ENCODE assay signal across 7 mouse cellular contexts in genomic region chr2:167219154-167219775, GRCm38 (mm10). TPM values are rescaled to one million over a fixed set of nuclear protein-coding genes. Genes with fewer than 3 reads are reported as not detected.
DNase-seq lines count a peak whose midpoint lies in the region; ATAC-seq lines count a peak whose summit lies in the region.

No protein-coding gene starts in this region.

- H3K9me3 ChIP-seq in midbrain, embryonic 16.5 days (replicated peaks; ENCODE audit: control insufficient read depth, low read length, poor library complexity, severe bottlenecking) = no peaks in the 10 kb centered on the region

- WGBS in midbrain, embryonic 16.5 days = 40% methylated on average over 8 of the region's 8 CpGs

- H3K9ac ChIP-seq in midbrain, embryonic 16.5 days (ENCODE audit: low read depth, low read length) = peak overlapping the region; percentile 50

- ATAC-seq in common myeloid progenitor, adult 5-6 weeks (replicated peaks; ENCODE audit: low read depth, poor library complexity, severe bottlenecking) = peak; percentile 87
- peak; percentile 88 for ATAC-seq in midbrain, embryonic 16.5 days

- no peak overlapping the region for H3K27ac ChIP-seq in midbrain, embryonic 16.5 days (ENCODE audit: low read length)

- H3K36me3 ChIP-seq in midbrain, embryonic 16.5 days (ENCODE audit: control insufficient read depth, insufficient read depth, low read length) = no peaks in the 10 kb centered on the region

- H3K4me2 ChIP-seq in midbrain, embryonic 16.5 days (ENCODE audit: low read length) = peak overlapping the region; percentile 31; the same call in 1 of the 2 replicates

- peak; percentile 82 for DNase-seq in adrenal gland, adult 2 months
- DNase-seq in gastrocnemius, postnatal 10 days = peak; percentile 82
- peak; percentile 67 for DNase-seq in kidney, adult 11 months
- peak; percentile 84 to 85 for DNase-seq in left cerebral cortex, postnatal 36 days (ENCODE audit: low spot score in 2 of 2)
- peak; percentile 45 to 76 for DNase-seq in spleen, postnatal 10 days (ENCODE audit: low spot score in 2 of 2)

- peaks cover 3% of the 10 kb centered on the region; the same call in 1 of the 2 replicates for H3K4me1 ChIP-seq in midbrain, embryonic 16.5 days (ENCODE audit: control insufficient read depth, insufficient read depth, low read length)

- no peak overlapping the region for H3K4me3 ChIP-seq in midbrain, embryonic 16.5 days (ENCODE audit: low read depth, low read length)

- H3K27me3 ChIP-seq in midbrain, embryonic 16.5 days (ENCODE audit: control insufficient read depth, insufficient read depth, low read depth, low read length) = no peaks in the 10 kb centered on the region

- intact Hi-C loops in left cerebral cortex, postnatal 36 days (cut with DNase I) = loop anchor here (1.0 to 2.0 kb wide), 3 partner anchors 28 to 147 kb away; partner anchors contain the start of gene Kcnb1

RNA-seq across cellular contexts. Expression of gene Ptgis, which starts 21.1 kb away (rescaled TPM):
- total RNA-seq in adrenal gland, adult 2 months (2021) = 10 to 100 TPM; 17.3 to 37.2 TPM
- 65.3 and 74.3 TPM in 2 replicates for polyA plus RNA-seq in adrenal gland, adult 2 months (2012; rRNA removed)
- total RNA-seq in common myeloid progenitor, adult 5-6 weeks (2017) = not detected in 2 replicates
- total RNA-seq in gastrocnemius, postnatal 10 days (2021) = 10 to 100 TPM; 13.7 to 17.8 TPM
- 1 to 10 TPM; 1.6 to 1.8 TPM for total RNA-seq in left cerebral cortex, postnatal 36 days (2021)
- polyA plus RNA-seq in midbrain, embryonic 16.5 days (2015; fragmentation: Nextera tagmentation; extraction: Ambion mirVana) = 3.4 and 4.3 TPM in 2 replicates

RNA-seq across cellular contexts. Expression of gene Kcnb1, which starts 29.3 kb away (rescaled TPM):
- total RNA-seq in adrenal gland, adult 2 months (2021) = 10 to 100 TPM; 14.8 to 21.7 TPM
- 7.7 and 9.4 TPM in 2 replicates for polyA plus RNA-seq in adrenal gland, adult 2 months (2012; rRNA removed)
- total RNA-seq in common myeloid progenitor, adult 5-6 weeks (2017) = 0.23 and 3.3 TPM in 2 replicates
- 10 to 100 TPM; 35.0 to 35.2 TPM for total RNA-seq in gastrocnemius, postnatal 10 days (2021)
- total RNA-seq in left cerebral cortex, postnatal 36 days (2021) = 100 to 1,000 TPM; 217 to 219 TPM
- polyA plus RNA-seq in midbrain, embryonic 16.5 days (2015; fragmentation: Nextera tagmentation; extraction: Ambion mirVana) = 3.9 and 4.0 TPM in 2 replicates

Comparison
In these comparisons a context has a peak if more than half of its experiments do, and no peak if none do; other contexts are left out.
1. RNA of gene Ptgis, which starts 21.1 kb away (total RNA-seq): 17.3 to 37.2 TPM in adrenal gland, adult 2 months and 13.7 to 17.8 TPM in gastrocnemius, postnatal 10 days; 1.6 to 1.8 TPM in left cerebral cortex, postnatal 36 days and not detected in common myeloid progenitor, adult 5-6 weeks; every median in the first group is over 4 times any median in the second.
2. Peak in every context shown above with its lines, with median percentiles within 50 percentile points of each other: DNase-seq.